Mouse (Mus musculus): ENCODE measurements around the gene Vamp5.

Vamp5 gene

DNA sequence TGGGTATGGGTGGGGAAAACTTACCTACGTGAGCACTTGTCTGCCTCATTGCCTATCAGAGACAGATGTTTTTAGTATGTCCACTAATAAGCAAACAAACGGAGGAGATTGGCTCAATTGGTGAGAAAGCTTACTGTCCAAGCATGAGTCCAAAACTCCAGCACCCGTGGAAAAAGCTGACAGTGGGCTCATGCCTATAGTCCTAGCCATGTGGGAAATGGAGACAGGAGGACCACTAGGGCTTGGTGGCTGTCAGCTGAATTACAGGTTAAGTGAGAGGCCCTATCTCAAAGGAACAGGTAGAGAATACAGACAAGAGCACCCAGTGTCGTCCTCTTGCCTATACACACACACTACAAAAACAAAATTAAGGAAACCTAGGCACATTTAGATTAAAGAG, 34.0 kb downstream of the Vamp5 start:
- DNase-seq (ENCODE audit: low spot score in 2 of 2): no peak

DNA sequence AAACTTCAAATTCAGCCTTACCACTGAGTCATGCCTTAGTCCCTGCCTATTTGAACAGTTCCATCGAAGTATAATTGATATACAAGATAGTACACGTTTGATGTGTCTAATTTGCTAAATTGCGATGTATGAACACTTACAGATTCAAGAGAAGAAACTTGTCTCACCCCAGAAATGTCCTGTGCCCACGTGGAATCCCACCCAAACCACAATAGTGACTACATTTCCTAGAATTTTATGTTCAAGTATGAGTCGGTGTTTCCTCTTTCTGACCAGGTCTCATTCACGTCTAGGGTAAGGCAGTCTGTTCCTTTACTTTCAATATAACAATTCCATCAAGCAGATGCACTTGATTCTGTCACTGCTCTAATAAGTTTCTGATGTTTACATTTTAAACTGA, 34.6 kb downstream of the Vamp5 start:
- no peak for DNase-seq (ENCODE audit: low spot score in 2 of 2)

DNA sequence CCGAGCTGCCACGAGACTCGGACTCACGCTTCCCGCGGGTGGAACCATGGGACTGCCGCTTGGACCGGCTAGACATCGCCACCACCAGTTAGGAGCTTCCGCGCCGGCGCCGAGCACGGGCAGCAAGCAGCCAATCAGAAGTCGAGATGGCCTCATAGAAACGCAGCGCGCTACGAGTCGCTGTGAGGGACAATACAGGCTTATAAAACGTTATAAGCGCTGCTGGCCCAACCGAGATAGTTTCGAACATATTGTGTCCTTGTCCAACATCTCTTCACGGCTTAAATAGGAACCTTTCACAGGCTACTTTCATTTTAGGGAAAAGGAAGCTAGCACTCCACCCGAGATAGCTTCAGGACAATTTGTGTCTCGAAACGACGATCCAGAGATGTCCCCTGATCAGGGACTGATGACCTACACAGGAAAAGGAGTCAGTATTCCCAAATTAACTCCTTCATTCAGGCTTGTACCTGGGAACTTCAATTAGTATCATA, 35.1 kb downstream of the Vamp5 start, which contains the start of gene Usp39:
Usp39 (minus strand) TSS at position 111 of the 494 bp plus-strand sequence.
- peak; percentile 90 to 95 for DNase-seq (ENCODE audit: low spot score in 2 of 2)

DNA sequence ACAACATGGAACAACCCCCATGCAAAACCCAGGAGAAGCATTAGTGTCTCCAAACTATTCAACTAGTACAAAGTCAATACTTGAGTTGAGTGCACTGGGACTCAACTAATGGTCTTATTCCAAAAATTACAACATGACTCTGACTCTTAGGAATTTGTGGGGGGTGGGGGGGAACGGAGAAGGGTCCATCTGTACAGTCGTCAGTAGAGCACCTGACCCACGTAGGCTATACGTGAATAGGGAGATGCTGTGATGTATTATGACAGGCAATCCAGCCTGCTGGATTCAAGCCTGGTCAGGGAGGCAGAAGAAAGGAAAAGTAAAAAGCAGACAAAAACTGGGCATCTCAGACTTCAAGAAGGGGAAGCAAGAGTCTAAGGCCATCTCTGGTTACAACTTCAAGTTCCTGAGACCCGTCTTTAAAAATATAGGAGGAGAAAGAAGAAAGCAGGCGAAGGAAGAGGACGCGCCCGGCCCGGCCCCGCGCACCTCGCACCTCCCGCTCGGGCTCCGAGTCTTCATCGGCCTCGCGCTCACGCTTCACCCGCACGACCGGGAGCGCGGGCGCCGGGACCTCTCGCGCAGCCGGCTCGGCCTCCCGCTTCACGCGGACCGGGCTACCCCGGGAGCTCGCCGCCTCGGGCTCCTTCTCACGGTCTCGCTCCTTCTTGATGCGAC, 35.7 kb downstream of the Vamp5 start:
- no peak for DNase-seq (ENCODE audit: low spot score in 2 of 2)

DNA sequence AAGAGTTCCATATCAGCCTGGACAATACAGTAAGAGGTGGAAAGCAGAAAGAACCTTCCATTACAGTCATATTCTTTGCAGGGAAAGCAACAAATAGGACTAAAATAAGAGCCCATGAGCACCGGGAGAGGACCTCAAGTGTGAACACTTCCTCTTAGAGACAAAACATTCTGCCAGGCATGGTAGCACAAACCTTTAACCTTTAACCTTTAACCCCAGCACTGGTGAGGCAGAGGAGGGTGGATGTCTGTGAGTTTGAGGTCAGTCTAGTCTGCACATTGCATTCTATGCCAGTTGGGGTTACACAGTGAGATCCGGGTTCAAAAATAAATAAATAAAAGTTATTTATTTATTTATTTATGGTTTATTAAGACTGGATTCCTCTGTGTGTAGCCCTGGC, 39.8 kb downstream of the Vamp5 start:
- DNase-seq (ENCODE audit: low spot score in 2 of 2): no peak

DNA sequence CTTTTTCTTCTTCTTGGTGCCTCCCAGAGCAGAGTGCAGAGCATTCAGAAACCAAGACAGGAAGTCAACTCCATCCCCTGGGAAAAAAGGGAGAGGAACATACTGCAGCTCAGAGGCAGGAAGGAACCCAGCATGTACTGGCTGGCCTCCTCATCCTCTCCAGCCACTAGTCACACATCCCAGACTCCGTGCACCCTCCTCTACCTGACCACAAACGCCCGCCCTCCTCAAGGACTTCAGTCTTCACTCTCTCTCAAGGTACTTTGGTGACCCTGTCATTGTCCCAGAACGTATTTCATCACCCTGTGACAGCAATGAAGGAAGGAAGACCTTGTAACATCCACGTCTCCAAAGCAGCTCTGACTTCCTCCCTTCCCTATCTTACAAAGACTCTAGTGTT, 47.2 kb downstream of the Vamp5 start:
- no peak for DNase-seq (ENCODE audit: low spot score in 2 of 2)

DNA sequence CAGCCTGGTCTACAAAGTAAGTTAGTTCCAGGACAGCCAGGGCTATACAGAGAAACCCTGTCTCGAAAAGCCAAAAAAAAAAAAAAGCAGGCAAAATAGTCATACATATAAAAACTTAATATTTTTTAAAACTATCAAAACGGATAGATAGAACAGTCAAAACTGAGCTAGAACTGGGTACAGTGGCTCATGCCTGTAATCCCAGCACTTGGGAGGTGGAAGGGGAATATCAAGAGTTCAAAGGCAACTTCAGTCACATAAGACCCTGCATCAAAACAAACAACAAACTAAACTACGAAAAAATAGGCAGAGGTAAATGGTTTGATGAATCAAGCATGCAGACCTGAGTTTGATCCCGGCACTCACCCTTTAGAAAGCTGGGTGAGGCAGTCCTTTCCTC, 50.1 kb downstream of the Vamp5 start:
- no peak for DNase-seq (ENCODE audit: low spot score in 2 of 2)

DNA sequence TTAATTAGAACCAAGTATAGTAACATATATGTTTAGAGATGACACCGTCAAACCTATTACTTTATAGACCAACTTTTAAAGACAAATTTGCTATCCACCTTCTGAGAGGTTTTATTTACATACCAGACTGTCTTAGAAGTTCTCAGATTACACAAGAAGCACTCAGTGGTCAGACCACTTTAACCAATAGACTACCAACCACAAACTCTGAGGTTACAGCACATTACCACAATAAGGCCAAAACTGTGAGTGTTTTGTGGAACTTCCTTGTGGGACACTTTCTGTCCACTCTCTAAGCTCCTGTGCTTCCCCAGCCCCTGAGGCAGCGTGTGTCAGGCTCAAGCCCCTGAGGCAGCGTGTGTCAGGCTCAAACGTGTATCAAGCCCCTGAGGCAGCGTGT, 51.2 kb downstream of the Vamp5 start:
- no peak for DNase-seq (ENCODE audit: low spot score in 2 of 2)

DNA sequence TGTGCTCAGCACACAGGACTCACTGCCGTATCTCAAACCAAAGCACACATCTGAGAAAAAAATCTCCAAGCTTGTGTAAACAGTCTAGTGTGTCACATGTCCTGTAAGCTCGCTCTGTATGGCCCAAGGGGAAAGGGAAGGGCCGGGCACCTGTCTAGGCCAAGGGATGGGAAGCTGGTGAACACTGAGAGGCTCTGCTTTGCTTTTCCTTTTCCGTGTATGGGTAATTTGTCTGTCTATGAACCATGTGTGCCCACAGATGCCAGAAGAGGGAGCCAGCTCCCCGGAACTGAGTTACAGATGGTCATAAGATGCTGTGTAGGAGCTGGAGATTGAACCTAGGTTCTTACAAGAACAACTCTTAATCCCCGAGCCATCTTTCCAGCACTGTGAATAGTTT, 54.0 kb downstream of the Vamp5 start:
- DNase-seq (ENCODE audit: low spot score in 2 of 2): peak in 1 of 2 experiments; percentile 37

DNA sequence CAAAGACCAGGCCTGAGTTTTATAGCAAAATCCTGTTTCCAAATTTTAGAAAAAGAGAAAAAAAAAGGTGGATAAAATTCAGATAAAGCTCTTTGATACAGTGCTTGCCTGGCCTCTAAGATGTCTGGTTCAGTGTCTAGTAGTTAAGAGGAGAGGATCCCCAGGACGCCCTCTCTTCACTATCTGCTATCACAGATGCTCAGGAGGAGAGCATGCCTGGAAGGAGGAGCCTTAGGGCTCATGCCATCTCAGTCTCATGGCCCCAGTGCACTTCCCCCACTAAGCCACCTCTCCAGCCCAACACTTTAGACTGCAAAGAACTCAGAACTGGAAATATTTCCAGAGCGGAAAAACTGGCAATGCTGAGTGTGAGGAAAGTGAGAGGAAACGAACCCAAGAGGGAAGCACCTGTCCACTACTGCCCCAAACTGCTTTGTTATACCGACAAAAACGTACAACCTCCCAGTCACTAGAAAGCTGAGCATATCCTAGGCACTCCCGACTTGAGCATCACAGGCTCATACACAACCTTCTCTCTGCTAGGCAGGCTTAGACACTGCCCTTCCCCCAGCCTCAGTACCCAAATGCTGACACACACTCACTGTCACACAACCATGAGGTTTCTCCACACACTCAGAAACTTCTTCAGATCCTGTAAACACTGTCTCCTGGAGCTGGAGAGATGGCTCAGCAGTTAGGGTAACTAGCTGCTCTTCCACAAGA, 56.3 kb downstream of the Vamp5 start:
- peak in 1 of 2 experiments; percentile 27 for DNase-seq (ENCODE audit: low spot score in 2 of 2)

DNA sequence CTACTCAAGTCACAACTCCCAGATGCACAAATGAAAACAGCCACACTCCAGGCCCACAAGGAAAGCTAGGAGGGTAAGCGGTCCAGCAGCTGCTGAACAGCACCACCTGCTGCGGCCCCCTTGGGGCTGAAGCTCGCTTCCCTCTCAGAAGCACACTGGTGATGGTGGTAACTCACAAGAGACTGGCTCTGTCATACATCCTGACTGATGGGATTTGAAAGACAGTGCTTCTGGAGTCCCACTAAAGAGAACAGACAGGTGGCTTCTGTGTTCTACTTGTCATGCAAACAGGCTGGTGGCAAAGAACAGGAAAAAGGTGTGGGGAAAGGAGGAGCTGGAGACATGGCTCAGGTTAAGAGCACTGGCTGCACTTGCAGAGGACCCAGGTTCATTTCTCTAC, 57.3 kb downstream of the Vamp5 start:
- no peak for DNase-seq (ENCODE audit: low spot score in 2 of 2)

DNA sequence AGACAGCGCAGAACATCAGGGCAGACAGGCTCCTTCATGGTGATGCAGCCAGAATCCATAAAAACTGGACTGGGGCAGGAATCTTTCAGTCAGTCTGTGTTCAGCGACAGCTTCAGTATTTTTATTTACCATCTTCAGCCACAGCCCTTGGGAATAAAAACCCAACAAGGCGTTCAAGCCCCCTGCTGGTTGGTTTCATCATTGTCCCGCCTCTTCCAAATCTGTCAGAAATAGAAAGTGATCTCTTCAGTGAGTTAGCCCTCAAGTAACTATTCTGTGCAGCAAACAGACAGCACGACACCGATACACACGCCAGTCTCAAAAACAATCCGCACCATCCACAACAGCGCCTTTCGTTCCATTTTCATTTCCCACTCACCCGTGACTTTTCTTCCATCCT, 61.2 kb downstream of the Vamp5 start:
- peak in 1 of 2 experiments; percentile 40 for DNase-seq (ENCODE audit: low spot score in 2 of 2)
